In genomic region chr8:120610824-120611223, GRCm38 (mm10) we compare ENCODE assay signal across 22 mouse cellular contexts. TPM values are rescaled to one million over a fixed set of nuclear protein-coding genes. Genes with fewer than 3 reads are reported as not detected.
DNase-seq lines count a peak whose midpoint lies in the region.
"Had no signal": no experiment of that assay in that cellular context is flagged by ENCODE, and none has a peak within 500 bp of the region (broad histone marks: within the 10 kb centered on the region; RNA-seq: fewer than 3 reads in every experiment).

No protein-coding gene starts in this region.

- DNase-seq in adrenal gland, postnatal 10 days: peak; percentile 28
- DNase-seq in adrenal gland, postnatal 14 days: no peak
- DNase-seq in layer of hippocampus, adult 9-11 months: peak; percentile 52
- no peak for DNase-seq in layer of hippocampus, postnatal 36 days
- peak; percentile 70 for DNase-seq in adipocyte (ENCODE audit: low spot score)
- no peak for DNase-seq in thymus, postnatal 0 days (ENCODE audit: low spot score)
- DNase-seq in cerebellum, postnatal 4 days (ENCODE audit: low spot score in 2 of 2): no peak
- DNase-seq: adrenal gland, postnatal 25 days; cerebellum, adult 11-12 months; cerebellum, adult 9-10 months; cerebellum, postnatal 14 days; forebrain, postnatal 0 days; gastrocnemius, postnatal 25 days; heart, adult 18-20 months; heart, postnatal 14 days; heart, postnatal 4 days; kidney, adult 18-20 months; kidney, adult 9 months had no signal

RNA-seq across cellular contexts. Expression of gene Gins2, which starts 21.7 kb away (rescaled TPM):
- 10 to 100 TPM; 18.6 to 19.0 TPM for total RNA-seq in adrenal gland, postnatal 10 days (2021)
- total RNA-seq in adrenal gland, postnatal 14 days (2021): 10.3 and 15.5 TPM in 2 replicates
- 1 to 10 TPM; 4.8 to 5.5 TPM for total RNA-seq in layer of hippocampus, postnatal 36 days (2021)
- 60.0 and 77.9 TPM in 2 replicates for polyA plus RNA-seq in thymus, postnatal 0 days (2015; fragmentation: Nextera tagmentation; extraction: Ambion mirVana)

RNA-seq across cellular contexts. Expression of gene 1190005I06Rik, which starts 36.6 kb away (rescaled TPM):
- 10 to 100 TPM; 28.3 to 32.8 TPM for total RNA-seq in adrenal gland, postnatal 10 days (2021)
- total RNA-seq in adrenal gland, postnatal 14 days (2021): 27.8 and 31.6 TPM in 2 replicates
- 10 to 100 TPM; 13.1 to 13.4 TPM for total RNA-seq in layer of hippocampus, postnatal 36 days (2021)
- 2.1 TPM in 2 replicates for polyA plus RNA-seq in thymus, postnatal 0 days (2015; fragmentation: Nextera tagmentation; extraction: Ambion mirVana)

RNA-seq across cellular contexts. Expression of gene Gm27021, which starts 57.1 kb away (rescaled TPM):
- total RNA-seq in adrenal gland, postnatal 10 days (2021): not detected
- total RNA-seq in adrenal gland, postnatal 14 days (2021): 0.64 TPM in 1 of 2 replicates, not detected in the other
- total RNA-seq in layer of hippocampus, postnatal 36 days (2021): not detected
- 1.6 and 2.3 TPM in 2 replicates for polyA plus RNA-seq in thymus, postnatal 0 days (2015; fragmentation: Nextera tagmentation; extraction: Ambion mirVana)
- total RNA-seq: adrenal gland, postnatal 25 days; common myeloid progenitor, adult 5-6 weeks; G1E; gastrocnemius, adult 8-10 months; gastrocnemius, postnatal 25 days; heart, adult 18-20 months; heart, postnatal 14 days; heart, postnatal 4 days had no signal
- polyA plus RNA-seq: heart, embryonic 16.5 days had no signal

RNA-seq across cellular contexts. Expression of gene Cox4i1, which starts 57.2 kb away (rescaled TPM):
- 1,000 to 10,000 TPM; 2,747 to 2,903 TPM for total RNA-seq in adrenal gland, postnatal 10 days (2021)
- total RNA-seq in adrenal gland, postnatal 14 days (2021): 2,387 and 2,670 TPM in 2 replicates
- 1,000 to 10,000 TPM; 1,023 to 1,088 TPM for total RNA-seq in layer of hippocampus, postnatal 36 days (2021)
- 1,161 and 1,200 TPM in 2 replicates for polyA plus RNA-seq in thymus, postnatal 0 days (2015; fragmentation: Nextera tagmentation; extraction: Ambion mirVana)

RNA-seq across cellular contexts. Expression of gene Emc8, which starts 57.5 kb away (rescaled TPM):
- 100 to 1,000 TPM; 113 to 117 TPM for total RNA-seq in adrenal gland, postnatal 10 days (2021)
- total RNA-seq in adrenal gland, postnatal 14 days (2021): 106 and 116 TPM in 2 replicates
- total RNA-seq in layer of hippocampus, postnatal 36 days (2021): 10 to 100 TPM; 64.3 to 71.6 TPM
- polyA plus RNA-seq in thymus, postnatal 0 days (2015; fragmentation: Nextera tagmentation; extraction: Ambion mirVana): 259 and 294 TPM in 2 replicates

Comparison
In these comparisons a context has a peak if more than half of its experiments do, and no peak if none do; other contexts are left out.
1. DNase-seq: peak in adrenal gland, postnatal 10 days (single experiment), layer of hippocampus, adult 9-11 months (single experiment) and adipocyte (single experiment); none in adrenal gland, postnatal 14 days (single experiment), layer of hippocampus, postnatal 36 days (0 of 2), thymus, postnatal 0 days (single experiment) and cerebellum, postnatal 4 days (0 of 2).